Mouse (Mus musculus) brain, embryonic 14.5 days (tissue): ENCODE measurements around the gene Cant1. TPM values are rescaled to one million over a fixed set of nuclear protein-coding genes. Genes with fewer than 3 reads are reported as not detected.
"Not testable (repeated sequence)": the region's sequence is repeated elsewhere in the genome, so short reads cannot be mapped to it uniquely, and the experiment has no call there.

Experiments
- DNase-seq: peaks from one replicate; pipeline ENCODE4 v3.0.0-alpha.2; 2011; ENCODE audit warnings: low read depth
- CTCF ChIP-seq: fragments of 200-500 bp; IDR thresholded peaks from 2 replicates; pipeline ENCODE4 v1.5.1; 2012; ENCODE audit warnings: inconsistent platforms, mild to moderate bottlenecking, moderate library complexity, borderline replicate concordance; ENCODE audit not compliant: insufficient read depth, insufficient read length; ENCODE audit errors: extremely low read depth
- POLR2A ChIP-seq: fragments of 200-500 bp; IDR thresholded peaks from 2 replicates; pipeline ENCODE4 v1.6.1; 2012; ENCODE audit warnings: mild to moderate bottlenecking, inconsistent platforms, borderline replicate concordance; ENCODE audit not compliant: poor library complexity, insufficient read depth, insufficient read length, severe bottlenecking; ENCODE audit errors: extremely low read depth
- polyA plus RNA-seq: library from polyadenylated mRNA; depleted of rRNA; stranded (reverse); fragments of >200 nt; gene quantifications from 2 replicates; pipeline ENCODE4 v1.2.3, GENCODE M21; 2012

Cant1 gene
- polyA plus RNA-seq, 1 experiment, result 45.7 TPM

DNA sequence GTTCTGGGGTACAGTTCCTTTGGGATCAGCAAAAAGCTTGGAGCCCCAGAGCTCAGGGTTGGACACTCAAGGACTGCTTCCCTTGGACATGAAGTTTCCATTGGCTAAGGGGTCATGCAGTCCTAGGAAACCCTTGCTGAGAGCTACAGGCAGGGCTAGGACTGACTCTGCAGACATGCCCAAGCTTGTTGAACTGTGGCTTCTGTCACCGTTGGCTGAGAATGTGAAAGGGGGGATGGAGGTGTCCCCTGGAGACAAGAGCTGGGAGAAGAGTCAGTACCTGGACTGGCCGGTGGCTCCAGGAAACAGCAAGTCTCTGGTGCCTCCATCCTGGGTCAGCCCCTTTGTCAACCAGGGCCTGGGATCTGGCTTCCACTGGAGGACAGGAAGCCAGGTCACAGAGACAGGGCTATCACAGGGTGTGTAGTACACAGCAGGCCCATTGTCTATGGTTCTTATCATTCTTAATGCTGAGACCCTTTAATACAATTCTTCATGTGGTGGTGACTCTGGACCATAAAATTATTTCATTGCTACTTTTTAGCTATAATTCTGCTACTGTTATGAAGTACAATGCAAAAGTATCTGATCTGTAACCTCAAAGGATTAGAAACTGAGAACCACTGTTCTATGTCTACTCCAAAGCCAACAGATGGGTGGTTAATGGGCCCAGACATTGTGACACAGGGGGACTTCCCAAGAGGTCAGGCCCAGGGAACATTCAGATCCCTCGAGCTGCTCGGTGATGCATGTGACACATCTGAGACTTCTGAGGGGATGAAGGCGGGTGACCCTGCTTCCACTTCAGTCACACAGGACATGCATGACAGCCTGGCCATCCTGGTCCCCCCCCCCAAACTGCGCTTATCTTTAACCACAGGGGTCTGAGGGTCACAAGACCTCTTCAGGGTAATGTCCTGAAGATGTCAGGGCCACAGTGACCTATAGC lies 14.7 kb downstream of the Cant1 start:
- no peak for DNase-seq
- TF ChIP-seq POLR2A, result no peak
- TF ChIP-seq CTCF, result no peak

DNA sequence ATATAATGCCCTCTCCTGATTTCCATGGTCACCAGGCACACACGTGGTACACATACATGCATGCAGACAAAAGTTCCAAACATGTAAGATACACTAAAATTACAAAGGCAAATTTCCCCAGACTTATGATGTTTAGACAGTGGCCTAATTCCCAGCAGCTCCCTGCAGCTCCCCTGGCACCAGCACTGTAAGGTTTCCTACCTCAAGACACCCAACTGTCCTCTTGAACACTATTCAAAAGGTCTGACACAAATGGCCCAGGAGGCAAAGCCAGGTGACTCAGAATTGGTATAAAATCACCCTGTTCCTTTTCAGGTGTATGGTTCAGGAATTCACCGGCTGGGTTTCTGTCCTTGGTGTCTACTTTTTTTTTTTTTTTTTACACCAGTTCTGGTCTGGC lies 15.7 kb downstream of the Cant1 start:
- DNase-seq, result no peak
- no peak for TF ChIP-seq POLR2A
- TF ChIP-seq CTCF, result no peak

DNA sequence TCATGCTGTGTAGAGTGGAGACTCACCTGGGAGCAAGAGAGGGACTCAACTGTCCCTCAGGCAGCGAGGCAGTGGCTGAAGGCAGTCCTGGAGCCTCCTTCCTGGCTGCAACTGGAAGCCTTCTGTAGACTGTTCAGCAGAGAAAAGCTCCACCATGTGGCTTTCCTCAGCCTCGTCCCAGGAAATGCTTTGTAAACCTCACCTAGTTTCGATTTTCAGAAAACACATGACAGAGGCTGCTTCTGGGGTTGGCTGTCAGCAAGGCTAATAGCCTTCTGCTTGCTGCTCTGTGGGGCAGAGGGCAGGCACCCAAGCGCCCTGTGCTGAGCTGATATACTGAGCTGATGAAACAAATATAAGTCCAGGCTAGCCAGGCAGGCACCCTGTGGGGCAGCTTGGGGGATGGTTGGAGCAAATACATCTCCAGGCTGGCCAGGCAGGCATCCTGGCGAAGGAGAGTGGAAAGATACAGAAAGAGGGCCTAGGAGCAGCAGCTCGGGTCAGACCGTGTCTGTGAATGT lies 17.1 kb downstream of the Cant1 start, which contains the start of gene Lgals3bp:
Lgals3bp (minus strand) TSS at position 333 of the 521 bp plus-strand sequence.
- peak; percentile 24; the same call in 1 of the 2 replicates for TF ChIP-seq CTCF
- TF ChIP-seq POLR2A, result no peak
- DNase-seq, result peak; percentile 51

DNA sequence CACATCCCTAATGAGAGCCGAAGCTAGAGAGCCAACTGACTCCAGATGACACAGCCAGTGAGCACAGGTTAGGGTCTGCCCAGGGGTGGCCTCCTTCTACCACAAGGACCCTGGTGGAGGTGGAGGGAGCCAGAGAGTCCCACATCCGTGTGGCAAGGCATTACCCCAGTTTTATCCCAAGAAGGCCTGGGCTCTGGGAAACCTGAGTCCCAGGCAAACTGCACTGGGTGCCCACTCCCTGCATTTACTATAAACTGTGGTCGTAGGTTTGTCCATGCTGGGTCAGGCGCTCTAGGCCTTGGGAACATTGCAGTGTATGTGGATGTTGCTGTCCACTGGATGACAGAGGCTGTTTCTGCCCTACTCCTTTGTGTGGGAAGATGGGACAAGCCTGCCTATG lies 17.7 kb downstream of the Cant1 start:
- TF ChIP-seq CTCF (no peak), POLR2A (no peak)
- no peak for DNase-seq

DNA sequence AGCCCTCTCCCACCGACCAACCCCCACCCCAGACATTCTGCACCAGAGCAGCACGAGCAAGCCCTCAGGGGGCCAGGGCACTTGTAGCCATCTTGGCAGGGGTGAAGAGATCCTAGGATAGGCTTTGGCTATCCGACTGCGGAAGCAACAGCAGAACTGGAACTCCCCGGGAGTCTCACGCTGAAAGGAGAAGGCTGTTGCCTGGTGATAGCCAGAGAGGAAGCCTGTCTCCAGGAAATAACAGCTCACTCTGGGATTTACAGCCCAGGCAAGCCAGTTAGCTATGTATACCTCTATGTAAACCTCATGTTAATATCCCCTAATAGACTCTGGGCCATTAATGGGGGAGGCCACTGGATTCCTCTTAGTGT lies 18.3 kb downstream of the Cant1 start:
- TF ChIP-seq POLR2A (no peak), CTCF (no peak)
- DNase-seq, result peak; percentile 20

DNA sequence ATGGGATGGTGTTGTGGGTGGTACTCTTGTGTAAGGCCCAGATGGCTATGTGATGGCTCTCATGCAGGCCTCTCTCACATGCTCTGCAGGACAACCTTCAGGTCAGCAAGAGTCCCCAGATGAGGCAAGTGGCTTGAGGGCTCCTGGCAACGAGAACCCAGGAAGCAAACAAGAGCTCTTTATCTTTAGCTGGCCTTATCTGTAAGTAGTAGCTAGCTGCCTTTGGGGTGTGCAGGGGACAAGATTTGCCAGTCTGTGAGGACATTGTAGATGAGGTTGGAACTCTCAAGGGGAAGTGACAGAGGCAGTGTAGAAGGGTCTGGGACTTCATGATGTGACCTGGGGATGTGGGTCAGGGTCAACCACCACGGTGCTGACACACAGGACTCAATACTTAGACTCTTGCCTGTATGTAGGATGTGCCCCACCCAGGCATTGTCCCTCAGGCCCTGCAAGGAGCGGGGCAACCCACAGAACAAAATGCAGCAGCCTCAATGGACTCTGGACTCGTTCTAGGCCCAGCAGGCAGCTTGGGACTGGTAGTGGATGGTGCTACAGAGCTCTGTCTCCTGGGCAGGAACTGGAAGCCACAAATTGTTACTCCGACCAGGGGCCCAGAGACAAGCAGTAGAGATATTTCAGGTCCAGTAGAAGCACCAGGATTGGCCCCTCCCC lies 18.9 kb downstream of the Cant1 start:
- no peak for DNase-seq
- TF ChIP-seq CTCF (no peak), POLR2A (no peak)

DNA sequence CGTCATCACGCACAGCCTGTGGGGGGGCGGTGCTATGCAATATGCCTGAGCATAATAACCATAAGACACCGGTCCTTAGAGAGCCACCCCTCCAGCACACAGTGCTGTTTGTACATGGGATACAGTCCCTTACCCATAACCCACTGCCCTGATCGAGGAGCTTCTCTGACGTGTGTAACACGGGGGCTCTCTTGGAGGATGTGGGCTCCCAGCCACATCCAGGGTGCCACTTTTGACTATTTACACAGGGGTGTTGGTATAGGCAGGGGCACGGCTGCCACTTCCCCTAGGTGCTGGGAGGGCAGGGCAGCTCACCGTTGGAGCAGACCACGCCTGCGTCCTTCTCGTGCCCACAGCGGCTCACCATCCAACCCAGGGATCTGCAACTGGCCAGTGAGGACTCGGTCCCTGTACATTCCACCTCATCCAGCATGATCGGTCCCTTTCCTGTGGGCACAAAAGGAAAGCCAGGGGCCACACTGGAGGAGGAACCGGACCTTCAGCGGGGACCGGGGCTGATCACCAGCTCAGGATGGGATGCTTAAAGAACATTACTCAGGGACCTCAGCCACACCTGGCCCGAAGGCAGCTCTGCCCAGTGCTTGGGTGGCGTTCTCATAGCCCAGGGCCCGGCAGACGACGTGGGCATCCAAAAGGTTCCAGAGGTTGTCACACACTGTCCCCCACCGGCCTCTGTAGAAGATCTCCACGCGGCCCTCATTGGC lies 20.9 kb downstream of the Cant1 start:
- DNase-seq, result no peak
- no peak for TF ChIP-seq POLR2A
- no peak for TF ChIP-seq CTCF

DNA sequence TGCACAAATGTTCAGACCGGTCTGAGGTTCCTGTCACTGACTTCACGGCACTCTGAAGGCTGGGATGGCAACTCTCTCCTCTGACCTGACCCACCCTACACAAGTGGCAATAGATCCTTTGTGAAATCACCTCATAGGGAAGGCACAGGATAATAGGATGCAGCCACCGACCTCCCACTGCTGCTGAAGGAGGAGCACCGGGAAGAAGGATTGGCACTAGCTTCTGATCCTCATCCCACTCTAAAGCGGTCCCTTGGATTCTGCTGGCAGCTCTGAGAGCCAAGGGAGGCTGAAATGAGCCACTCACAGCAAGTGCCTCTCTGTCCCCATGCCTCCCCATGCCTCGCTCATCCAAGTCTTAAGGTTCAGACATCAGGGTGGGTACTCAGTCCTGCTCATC lies 24.3 kb downstream of the Cant1 start:
- TF ChIP-seq CTCF (no peak), POLR2A (no peak)
- no peak for DNase-seq

DNA sequence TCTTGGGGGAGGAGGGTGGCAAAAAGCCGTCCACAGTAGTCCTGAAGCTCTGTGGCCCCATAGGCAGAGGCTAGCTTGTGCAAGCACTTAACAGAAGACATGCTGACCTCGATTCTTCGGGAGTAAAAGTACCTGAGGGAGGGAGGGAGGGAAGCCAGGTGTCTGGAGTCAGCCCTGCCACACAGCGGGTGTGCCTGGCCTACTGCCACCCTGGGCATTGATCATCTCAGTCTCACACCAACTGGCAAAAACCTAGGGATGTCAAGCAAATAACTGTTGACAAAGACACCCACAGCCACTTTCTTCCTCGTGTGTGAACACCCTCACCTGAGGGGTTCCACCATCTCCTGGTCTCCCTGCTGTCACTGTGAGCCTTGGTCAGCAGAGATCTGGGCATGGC lies 24.9 kb downstream of the Cant1 start:
- TF ChIP-seq POLR2A (no peak), CTCF (no peak)
- DNase-seq, result no peak

DNA sequence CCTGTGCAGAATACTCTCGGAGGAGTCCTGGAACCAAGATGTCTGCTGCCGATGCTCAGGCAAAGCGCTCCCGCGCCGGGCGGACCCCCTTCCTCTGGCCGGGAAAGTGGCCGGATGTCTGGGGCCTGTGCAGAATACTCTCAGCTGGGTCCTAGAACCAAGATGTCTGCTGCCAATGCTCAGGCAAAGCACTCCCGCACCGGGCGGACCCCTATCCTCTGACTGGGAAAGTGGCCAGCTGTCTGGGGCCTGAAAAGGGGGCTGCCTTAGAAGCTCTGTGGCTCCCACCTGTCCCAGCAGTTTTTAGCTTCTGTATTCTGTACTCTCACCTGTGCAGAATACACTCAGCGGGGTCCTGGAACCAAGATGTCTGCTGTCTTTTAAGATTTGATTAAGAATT lies 31.1 kb downstream of the Cant1 start:
- DNase-seq, result not testable (repeated sequence)
